Mouse (Mus musculus): Measurements from ENCODE around the gene Copb1. TPM values are rescaled to one million over a fixed set of nuclear protein-coding genes. Genes with fewer than 3 reads are reported as not detected.

Gene Copb1
- polyA plus RNA-seq, 1 experiment from 2014 or later = 156 TPM

DNA sequence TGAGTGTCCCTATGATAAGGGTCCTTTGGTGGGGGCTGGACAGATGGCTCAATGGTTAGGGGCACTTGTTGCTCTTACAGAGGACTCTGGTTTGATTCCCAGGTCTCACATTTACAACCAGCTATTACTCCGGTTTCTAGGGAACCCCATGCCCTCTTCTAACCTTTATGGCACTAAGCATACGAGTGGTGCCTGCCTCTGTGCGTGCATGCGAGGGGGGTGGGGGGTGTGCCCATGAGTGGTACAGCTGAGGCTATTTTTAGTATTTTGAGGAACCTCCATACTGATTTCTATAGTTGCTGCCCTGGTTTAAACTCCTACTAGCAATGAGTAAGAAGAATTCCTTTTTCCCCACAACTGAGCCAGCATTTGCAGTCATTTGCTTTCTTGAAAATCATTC is 60.3 kb downstream of the Copb1 start:
- Histone ChIP-seq H3K4me1 (ENCODE audit: control insufficient read depth, insufficient read depth, low read length) (no peaks in the 10 kb centered on the region), H3K4me2 (ENCODE audit: low read depth, low read length) (no peak overlapping the region), H3K9ac (ENCODE audit: low read depth, low read length) (no peak overlapping the region), H3K9me3 (ENCODE audit: control insufficient read depth, low read length) (no peaks in the 10 kb centered on the region), H3K4me3 (ENCODE audit: low read depth, low read length) (no peak overlapping the region), H3K27me3 (replicated peaks; ENCODE audit: control insufficient read depth, insufficient read depth, low read length) (no peaks in the 10 kb centered on the region), H3K36me3 (ENCODE audit: control insufficient read depth, insufficient read depth, low read length) (no peaks in the 10 kb centered on the region), H3K27ac (replicated peaks; ENCODE audit: low read depth, low read length) (no peak overlapping the region)
- ATAC-seq (ENCODE audit: low read depth) = no peak
- WGBS = 77% methylated on average over 4 of the region's 4 CpGs
- DNase-seq (ENCODE audit: low spot score) = no peak

DNA sequence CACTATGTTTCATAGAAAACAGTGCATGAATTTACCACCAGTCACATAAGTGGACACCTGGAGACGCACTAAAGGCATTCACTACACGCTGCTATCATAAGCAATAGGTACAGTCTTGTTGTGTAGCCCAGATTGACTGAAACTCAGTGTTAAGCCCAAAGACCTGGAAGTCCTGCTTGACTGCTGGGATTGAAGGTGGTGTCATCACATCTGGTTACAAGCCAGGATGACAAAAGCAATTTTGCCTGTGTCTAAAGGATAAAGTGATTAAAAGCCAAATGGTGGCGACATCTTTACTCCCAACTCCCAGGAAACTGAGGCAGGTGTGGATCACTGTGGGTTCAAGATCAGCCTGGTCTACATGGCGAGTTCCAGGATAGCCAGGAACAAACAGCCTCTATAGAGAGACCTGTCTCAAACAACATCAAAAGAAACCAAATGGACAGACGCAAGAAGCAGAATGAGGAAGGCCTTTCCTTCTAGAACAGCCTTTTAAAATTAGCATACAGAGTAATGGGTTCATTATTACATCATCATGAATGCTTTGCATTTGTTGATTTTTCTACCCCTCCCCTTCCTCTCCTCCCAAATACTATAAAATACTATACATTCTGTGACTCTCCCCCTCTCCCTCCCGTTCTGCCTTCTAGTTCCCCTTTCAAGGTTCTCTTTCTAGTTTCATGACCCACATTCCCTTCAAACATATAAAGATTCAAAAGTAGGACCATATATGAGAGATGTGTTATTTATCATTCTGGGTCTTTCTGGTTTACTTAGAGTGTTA is 61.0 kb downstream of the Copb1 start:
- Histone ChIP-seq H3K4me2 (ENCODE audit: low read depth, low read length) (no peak overlapping the region), H3K4me3 (ENCODE audit: low read depth, low read length) (no peak overlapping the region), H3K27ac (replicated peaks; ENCODE audit: low read depth, low read length) (no peak overlapping the region), H3K9me3 (ENCODE audit: control insufficient read depth, low read length) (no peaks in the 10 kb centered on the region), H3K9ac (ENCODE audit: low read depth, low read length) (no peak overlapping the region), H3K36me3 (ENCODE audit: control insufficient read depth, insufficient read depth, low read length) (no peaks in the 10 kb centered on the region), H3K4me1 (ENCODE audit: control insufficient read depth, insufficient read depth, low read length) (no peaks in the 10 kb centered on the region), H3K27me3 (replicated peaks; ENCODE audit: control insufficient read depth, insufficient read depth, low read length) (no peaks in the 10 kb centered on the region)
- ATAC-seq (ENCODE audit: low read depth) = no peak
- no peak for DNase-seq (ENCODE audit: low spot score)
- 86% methylated on average over 6 of the region's 6 CpGs for WGBS

DNA sequence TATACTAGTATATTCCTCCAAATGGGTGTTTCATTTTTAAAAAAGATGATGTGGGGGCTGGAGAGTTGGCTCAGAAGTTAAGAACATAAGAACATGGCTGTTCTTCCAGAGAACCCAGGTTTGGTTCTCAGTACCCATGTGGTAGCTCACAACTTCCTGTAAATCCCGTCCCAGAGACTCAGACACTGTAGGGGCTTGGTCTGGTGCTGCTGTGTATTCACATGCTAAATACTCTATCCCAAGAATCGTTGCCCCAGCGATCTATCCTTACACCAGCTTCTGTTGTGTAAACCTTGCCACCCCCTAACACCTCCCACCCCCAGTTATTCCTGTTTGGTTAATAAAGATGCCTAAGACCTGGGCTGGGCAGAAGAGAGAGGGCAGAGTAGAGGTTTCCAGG is 61.9 kb downstream of the Copb1 start:
- no peak for ATAC-seq (ENCODE audit: low read depth)
- Histone ChIP-seq H3K27ac (replicated peaks; ENCODE audit: low read depth, low read length) (no peak overlapping the region), H3K4me1 (ENCODE audit: control insufficient read depth, insufficient read depth, low read length) (no peaks in the 10 kb centered on the region), H3K9me3 (ENCODE audit: control insufficient read depth, low read length) (no peaks in the 10 kb centered on the region), H3K4me3 (ENCODE audit: low read depth, low read length) (no peak overlapping the region), H3K27me3 (replicated peaks; ENCODE audit: control insufficient read depth, insufficient read depth, low read length) (no peaks in the 10 kb centered on the region), H3K36me3 (ENCODE audit: control insufficient read depth, insufficient read depth, low read length) (no peaks in the 10 kb centered on the region), H3K4me2 (ENCODE audit: low read depth, low read length) (no peak overlapping the region), H3K9ac (ENCODE audit: low read depth, low read length) (no peak overlapping the region)
- 57% methylated on average over 3 of the region's 3 CpGs for WGBS
- DNase-seq (ENCODE audit: low spot score) = no peak

DNA sequence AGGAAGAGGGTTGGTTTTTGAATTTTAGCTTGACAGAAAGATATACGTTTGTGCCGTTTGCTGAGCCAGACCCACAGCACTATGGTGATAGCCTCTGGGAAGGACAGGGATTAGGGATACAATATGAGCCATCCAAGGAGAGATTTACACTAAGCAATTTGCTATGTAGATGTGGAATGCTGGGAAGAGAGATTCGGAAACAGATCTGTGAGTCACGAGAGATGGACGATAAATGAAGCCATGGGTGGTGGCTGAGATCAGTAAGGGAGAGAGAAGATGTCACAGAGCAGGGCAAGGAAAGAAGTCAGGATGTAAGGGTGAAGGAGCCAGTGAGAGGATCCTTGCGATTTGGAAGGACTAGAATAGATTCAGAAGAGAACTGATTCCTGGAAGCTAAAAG is 71.1 kb downstream of the Copb1 start:
- DNase-seq (ENCODE audit: low spot score) (no peak), ATAC-seq (ENCODE audit: low read depth) (no peak)
- no peak overlapping the region for H3K4me2 ChIP-seq (ENCODE audit: low read depth, low read length)
- no peak overlapping the region for H3K27ac ChIP-seq (replicated peaks; ENCODE audit: low read depth, low read length)
- H3K4me3 ChIP-seq (ENCODE audit: low read depth, low read length) = no peak overlapping the region
- WGBS = 62% methylated on average over 6 of the region's 6 CpGs
- H3K9me3 ChIP-seq (ENCODE audit: control insufficient read depth, low read length) = no peaks in the 10 kb centered on the region
- H3K27me3 ChIP-seq (replicated peaks; ENCODE audit: control insufficient read depth, insufficient read depth, low read length) = no peaks in the 10 kb centered on the region
- H3K9ac ChIP-seq (ENCODE audit: low read depth, low read length) = no peak overlapping the region
- H3K36me3 ChIP-seq (ENCODE audit: control insufficient read depth, insufficient read depth, low read length) = no peaks in the 10 kb centered on the region
- H3K4me1 ChIP-seq (ENCODE audit: control insufficient read depth, insufficient read depth, low read length) = peaks cover 8% of the 10 kb centered on the region; the same call in 1 of the 2 replicates

DNA sequence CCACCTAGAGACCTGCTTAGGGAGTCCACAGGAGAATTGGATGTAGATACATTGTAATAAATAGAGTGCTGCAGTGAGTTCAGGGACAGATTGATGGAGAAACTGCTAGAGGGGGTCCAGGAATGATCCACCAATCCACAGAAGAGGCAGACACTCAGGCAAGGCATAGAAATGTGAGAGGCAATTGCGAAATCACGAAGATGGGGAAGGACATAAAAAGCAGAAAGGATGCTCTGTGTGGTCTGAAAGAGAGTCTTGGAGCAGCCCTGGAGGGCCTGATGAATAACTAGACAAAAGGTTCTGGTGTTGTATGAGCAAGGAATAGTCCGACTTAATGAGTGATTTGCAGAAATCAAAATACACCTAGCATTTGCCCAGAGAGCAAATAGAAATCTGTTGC is 71.8 kb downstream of the Copb1 start:
- ATAC-seq (ENCODE audit: low read depth) = no peak
- Histone ChIP-seq H3K9ac (ENCODE audit: low read depth, low read length) (no peak overlapping the region), H3K4me1 (ENCODE audit: control insufficient read depth, insufficient read depth, low read length) (peaks cover 8% of the 10 kb centered on the region; the same call in 1 of the 2 replicates), H3K27ac (replicated peaks; ENCODE audit: low read depth, low read length) (no peak overlapping the region), H3K4me2 (ENCODE audit: low read depth, low read length) (no peak overlapping the region), H3K4me3 (ENCODE audit: low read depth, low read length) (no peak overlapping the region), H3K9me3 (ENCODE audit: control insufficient read depth, low read length) (no peaks in the 10 kb centered on the region), H3K36me3 (ENCODE audit: control insufficient read depth, insufficient read depth, low read length) (no peaks in the 10 kb centered on the region), H3K27me3 (replicated peaks; ENCODE audit: control insufficient read depth, insufficient read depth, low read length) (no peaks in the 10 kb centered on the region)
- WGBS = 84% methylated on average over 3 of the region's 3 CpGs
- no peak for DNase-seq (ENCODE audit: low spot score)

DNA sequence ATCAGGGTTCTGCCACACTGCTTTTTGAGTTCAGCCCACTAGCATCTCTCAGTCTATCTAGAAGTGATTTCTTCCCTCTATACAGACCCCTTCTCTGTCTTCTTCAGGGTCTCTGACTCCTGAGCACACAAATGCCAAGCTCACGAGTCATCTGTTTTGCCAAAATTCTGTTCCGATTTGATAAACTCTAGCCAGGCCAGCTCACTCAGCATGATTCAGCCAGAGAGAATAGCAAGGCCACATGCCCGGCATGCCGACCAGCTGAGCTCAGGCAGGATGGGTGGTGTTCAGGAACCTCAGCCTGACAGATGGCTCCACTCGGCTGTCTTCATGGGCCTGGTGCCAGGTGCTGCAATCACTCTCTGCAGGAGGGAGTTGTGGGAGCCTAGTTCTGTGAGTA is 73.1 kb downstream of the Copb1 start:
- peaks cover 8% of the 10 kb centered on the region; the same call in 1 of the 2 replicates for H3K4me1 ChIP-seq (ENCODE audit: control insufficient read depth, insufficient read depth, low read length)
- no peaks in the 10 kb centered on the region for H3K27me3 ChIP-seq (replicated peaks; ENCODE audit: control insufficient read depth, insufficient read depth, low read length)
- DNase-seq (ENCODE audit: low spot score) (peak; percentile 90), ATAC-seq (ENCODE audit: low read depth) (peak; percentile 93)
- H3K9me3 ChIP-seq (ENCODE audit: control insufficient read depth, low read length) = no peaks in the 10 kb centered on the region
- no peak overlapping the region for H3K27ac ChIP-seq (replicated peaks; ENCODE audit: low read depth, low read length)
- H3K9ac ChIP-seq (ENCODE audit: low read depth, low read length) = no peak overlapping the region
- no peak overlapping the region for H3K4me2 ChIP-seq (ENCODE audit: low read depth, low read length)
- 24% methylated on average over 5 of the region's 5 CpGs for WGBS
- no peak overlapping the region for H3K4me3 ChIP-seq (ENCODE audit: low read depth, low read length)
- H3K36me3 ChIP-seq (ENCODE audit: control insufficient read depth, insufficient read depth, low read length) = no peaks in the 10 kb centered on the region

DNA sequence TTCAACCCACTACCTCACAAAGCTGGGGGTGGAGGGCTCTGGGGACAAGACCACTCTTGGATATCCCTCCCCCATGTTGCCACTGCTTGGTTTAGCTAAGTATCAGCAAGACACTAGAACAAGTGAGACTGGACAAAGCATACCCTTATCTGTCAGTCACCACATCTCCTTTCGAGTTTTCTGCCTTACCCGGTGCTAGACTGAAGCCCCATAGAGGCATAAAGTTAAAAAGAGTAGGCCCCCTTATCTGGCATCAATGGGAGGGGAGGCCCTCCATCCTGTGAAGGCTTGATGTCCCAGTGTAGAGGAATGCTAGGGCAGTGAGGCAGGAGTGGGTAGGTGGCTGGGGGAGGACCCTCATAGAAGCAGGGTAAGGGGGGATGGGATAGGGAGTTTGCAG is 77.9 kb downstream of the Copb1 start:
- no peak overlapping the region for H3K9ac ChIP-seq (ENCODE audit: low read depth, low read length)
- H3K4me2 ChIP-seq (ENCODE audit: low read depth, low read length) = no peak overlapping the region
- DNase-seq (ENCODE audit: low spot score) (no peak), ATAC-seq (ENCODE audit: low read depth) (no peak)
- no peak overlapping the region for H3K27ac ChIP-seq (replicated peaks; ENCODE audit: low read depth, low read length)
- H3K4me3 ChIP-seq (ENCODE audit: low read depth, low read length) = no peak overlapping the region
- H3K4me1 ChIP-seq (ENCODE audit: control insufficient read depth, insufficient read depth, low read length) = peaks cover 5% of the 10 kb centered on the region; the same call in 1 of the 2 replicates
- 81% methylated on average over 2 of the region's 2 CpGs for WGBS
- H3K27me3 ChIP-seq (replicated peaks; ENCODE audit: control insufficient read depth, insufficient read depth, low read length) = no peaks in the 10 kb centered on the region
- no peaks in the 10 kb centered on the region for H3K9me3 ChIP-seq (ENCODE audit: control insufficient read depth, low read length)
- H3K36me3 ChIP-seq (ENCODE audit: control insufficient read depth, insufficient read depth, low read length) = no peaks in the 10 kb centered on the region

DNA sequence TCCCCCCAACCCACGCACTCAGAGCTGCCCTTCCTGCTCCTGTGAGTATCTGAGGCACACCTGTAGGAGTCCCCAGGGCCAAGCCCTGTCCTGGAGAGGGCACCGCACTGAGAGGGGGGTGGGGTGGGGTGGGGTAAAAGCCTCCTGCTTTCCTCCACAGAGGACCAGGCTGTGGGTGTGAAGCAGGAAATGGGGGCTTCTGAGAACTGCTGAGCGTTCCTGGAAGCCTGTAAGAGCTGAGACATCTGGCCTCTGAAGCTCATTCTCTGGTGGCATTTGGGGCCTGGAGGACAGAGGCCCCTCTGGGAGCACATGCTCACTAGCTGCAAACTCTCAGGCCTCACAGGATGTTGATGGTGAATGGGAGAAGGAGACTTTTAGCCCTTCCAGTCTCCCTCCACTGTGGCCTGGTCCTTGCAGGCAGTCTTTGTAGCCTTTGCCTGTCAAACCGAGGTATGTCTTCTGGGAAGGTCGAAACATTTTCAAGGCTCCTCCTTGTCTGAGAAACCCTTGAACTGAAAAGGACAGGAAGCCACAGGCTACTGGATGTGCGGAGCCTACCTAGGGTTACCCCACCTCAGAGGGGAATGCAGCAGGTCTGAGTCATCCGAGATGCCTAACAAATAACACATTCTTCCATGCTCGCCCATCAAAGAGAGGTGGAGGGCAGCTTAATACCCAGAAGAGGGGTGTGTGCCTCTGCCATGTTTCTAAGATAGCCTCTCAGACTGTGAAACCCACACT is 83.0 kb downstream of the Copb1 start:
- no peak overlapping the region for H3K27ac ChIP-seq (replicated peaks; ENCODE audit: low read depth, low read length)
- no peak overlapping the region for H3K9ac ChIP-seq (ENCODE audit: low read depth, low read length)
- 35% methylated on average over 8 of the region's 8 CpGs for WGBS

More for the DNA sequence above, 83.0 kb downstream of the Copb1 start:
- Histone ChIP-seq H3K4me3 (ENCODE audit: low read depth, low read length) (no peak overlapping the region), H3K9me3 (ENCODE audit: control insufficient read depth, low read length) (no peaks in the 10 kb centered on the region), H3K4me2 (ENCODE audit: low read depth, low read length) (no peak overlapping the region), H3K27me3 (replicated peaks; ENCODE audit: control insufficient read depth, insufficient read depth, low read length) (no peaks in the 10 kb centered on the region), H3K36me3 (ENCODE audit: control insufficient read depth, insufficient read depth, low read length) (no peaks in the 10 kb centered on the region), H3K4me1 (ENCODE audit: control insufficient read depth, insufficient read depth, low read length) (no peaks in the 10 kb centered on the region)
- ATAC-seq (ENCODE audit: low read depth) (peak; percentile 44; the same call in 1 of the 2 replicates), DNase-seq (ENCODE audit: low spot score) (peak; percentile 16)

Measured in embryonic facial prominence, embryonic 14.5 days (tissue).